Mouse (Mus musculus) myocyte (in vitro differentiated cells): ENCODE measurements around the gene Senp3. TPM values are rescaled to one million over a fixed set of nuclear protein-coding genes. Genes with fewer than 3 reads are reported as not detected.

Experiments used
- H3K27me3 ChIP-seq: one replicate; pipeline ENCODE4 v1.6.1; 2011; ENCODE audit not compliant: control insufficient read depth, insufficient read depth, insufficient read length
- H3K36me3 ChIP-seq: one replicate; pipeline ENCODE4 v1.6.1; 2011; ENCODE audit not compliant: control insufficient read depth, insufficient read depth
- H3K4me2 ChIP-seq: one replicate; pipeline ENCODE4 v1.6.1; 2011; ENCODE audit warnings: low read depth, control low read depth
- H3K4me3 ChIP-seq: one replicate; pipeline ENCODE4 v1.5.1; 2011; ENCODE audit warnings: mild to moderate bottlenecking, control low read depth, moderate library complexity
- H3K79me2 ChIP-seq: one replicate; pipeline ENCODE4 v1.6.1; 2011; ENCODE audit not compliant: control insufficient read depth, insufficient read depth
- H3ac ChIP-seq: one replicate; pipeline ENCODE4 v1.6.1; 2011; ENCODE audit not compliant: control insufficient read depth, insufficient read length
- CEBPB ChIP-seq: IDR thresholded peaks from 2 replicates; pipeline ENCODE4 v1.6.1; 2011; ENCODE audit warnings: mild to moderate bottlenecking, moderate library complexity; ENCODE audit not compliant: poor library complexity, insufficient read depth, severe bottlenecking
- E2F4 ChIP-seq: IDR thresholded peaks from one replicate; pipeline ENCODE4 v1.6.1; 2011; ENCODE audit warnings: mild to moderate bottlenecking, control low read depth, moderate library complexity; ENCODE audit not compliant: insufficient read depth
- MAX ChIP-seq: IDR thresholded peaks from one replicate; pipeline ENCODE4 v1.6.1; 2011; ENCODE audit warnings: low read depth, mild to moderate bottlenecking, control low read depth
- MYOD1 ChIP-seq, 3 experiments: IDR thresholded peaks; one replicate each; pipeline ENCODE4 v1.6.1; 2011; ENCODE audit warnings: control low read depth in 2 of 3, low read depth in 2 of 3, mild to moderate bottlenecking in 2 of 3, moderate library complexity in 1 of 3; ENCODE audit not compliant: insufficient read length in 2 of 3, control insufficient read depth in 1 of 3
- MYOG ChIP-seq, 3 experiments: IDR thresholded peaks; one replicate each; pipeline ENCODE4 v1.6.1; 2011; ENCODE audit warnings: control low read depth in 2 of 3, low read depth in 2 of 3, mild to moderate bottlenecking in 2 of 3; ENCODE audit not compliant: insufficient read length in 2 of 3, control insufficient read depth in 1 of 3, insufficient read depth in 1 of 3
- POLR2A ChIP-seq: IDR thresholded peaks from one replicate; pipeline ENCODE4 v1.6.1; 2011; ENCODE audit warnings: low read depth, mild to moderate bottlenecking, control low read depth, moderate library complexity; ENCODE audit not compliant: insufficient read length
- POLR2AphosphoS2 ChIP-seq: IDR thresholded peaks from one replicate; pipeline ENCODE4 v1.6.1; 2011; ENCODE audit warnings: low read depth, control low read depth; ENCODE audit not compliant: insufficient read length
- REST ChIP-seq: IDR thresholded peaks from one replicate; pipeline ENCODE4 v1.6.1; 2011; ENCODE audit warnings: mild to moderate bottlenecking, control low read depth, moderate library complexity; ENCODE audit not compliant: insufficient read depth, insufficient read length
- SRF ChIP-seq: IDR thresholded peaks from one replicate; pipeline ENCODE4 v1.6.1; 2011; ENCODE audit warnings: low read depth; ENCODE audit not compliant: control insufficient read depth, insufficient read length
- TCF12 ChIP-seq: IDR thresholded peaks from one replicate; pipeline ENCODE4 v1.6.1; 2011; ENCODE audit warnings: mild to moderate bottlenecking, control low read depth; ENCODE audit not compliant: poor library complexity, insufficient read depth, severe bottlenecking
- TCF3 ChIP-seq: IDR thresholded peaks from one replicate; pipeline ENCODE4 v1.6.1; 2011; ENCODE audit warnings: low read depth, control low read depth; ENCODE audit not compliant: insufficient read length
- USF1 ChIP-seq: IDR thresholded peaks from one replicate; pipeline ENCODE4 v1.6.1; 2011; ENCODE audit warnings: low read depth, mild to moderate bottlenecking, control low read depth, moderate library complexity
- polyA plus RNA-seq: library from polyadenylated mRNA; unstranded; fragments of >200 nt; fragmentation: generic; extraction: Trizol; gene quantifications from one replicate; pipeline ENCODE4 v1.2.1, GENCODE M21; 2012; ENCODE audit warnings: missing spikeins

Senp3 gene
- polyA plus RNA-seq, 1 experiment: 70.5 TPM

DNA sequence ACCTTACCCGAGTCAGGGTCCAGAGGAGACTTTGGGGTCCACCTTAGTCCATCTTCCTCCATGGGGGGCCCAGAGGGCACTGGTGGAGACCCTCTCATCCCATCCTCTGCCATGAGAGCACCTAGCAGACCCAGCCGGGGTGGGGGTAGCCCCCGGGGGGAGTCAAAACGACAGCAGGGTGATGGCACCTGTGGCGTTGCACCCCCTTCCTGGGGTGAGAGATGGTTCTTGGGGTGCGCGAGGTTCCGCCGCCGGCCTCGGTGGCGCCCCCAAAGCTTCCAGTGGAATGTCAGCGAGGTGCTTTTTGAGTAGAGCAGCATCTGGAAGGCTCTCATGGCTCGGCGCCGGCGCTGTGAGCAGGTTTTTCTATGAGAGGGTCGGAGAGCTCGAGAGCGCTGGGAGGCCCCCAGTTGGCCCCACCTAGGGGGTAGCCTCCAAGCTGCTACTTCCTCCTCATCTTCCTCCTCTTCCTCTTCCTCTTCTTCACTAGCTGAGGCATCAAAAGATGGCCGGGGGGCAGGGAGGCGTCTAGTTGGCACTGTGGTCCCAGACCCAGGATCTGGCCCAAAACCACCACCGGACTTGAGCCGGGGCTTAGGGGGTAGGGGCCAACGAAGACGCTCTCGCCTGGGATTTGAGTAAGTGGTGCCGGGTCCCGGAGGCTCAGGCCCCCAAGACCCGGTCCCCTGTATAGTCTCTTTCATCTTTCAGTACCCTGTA is 1.6 kb downstream of the Senp3 start:
- H3K27me3 ChIP-seq: no peaks in the 10 kb centered on the region
- H3K4me2 ChIP-seq: peak overlapping the region; percentile 97
- H3K79me2 ChIP-seq: peaks cover 28% of the 10 kb centered on the region
- no peak overlapping the region for H3ac ChIP-seq
- TF ChIP-seq TCF12: no peak
- TF ChIP-seq SRF: no peak
- no peak for TF ChIP-seq E2F4
- no peak for TF ChIP-seq MYOG (IDR thresholded peaks at IDR 0.05; ENCODE audit: control insufficient read depth in 1 of 3, insufficient read depth in 1 of 3, insufficient read length in 2 of 3, low read depth in 2 of 3)
- no peak for TF ChIP-seq REST
- no peak for TF ChIP-seq POLR2AphosphoS2
- TF ChIP-seq CEBPB: no peak
- no peak for TF ChIP-seq POLR2A
- TF ChIP-seq TCF3: no peak
- TF ChIP-seq MAX: no peak
- TF ChIP-seq USF1: no peak
- TF ChIP-seq MYOD1 (IDR thresholded peaks at IDR 0.05; ENCODE audit: control insufficient read depth in 1 of 3, insufficient read length in 2 of 3, low read depth in 2 of 3): no peak
- H3K36me3 ChIP-seq: peaks cover 32% of the 10 kb centered on the region
- peak overlapping the region; percentile 83 for H3K4me3 ChIP-seq

GRCm38 (mm10) chr11:69679144-69679543 is 2.7 kb downstream of the Senp3 start:
- TF ChIP-seq TCF12 (no peak), E2F4 (no peak), MYOD1 (IDR thresholded peaks at IDR 0.05; ENCODE audit: control insufficient read depth in 1 of 3, insufficient read length in 2 of 3, low read depth in 2 of 3) (no peak), USF1 (no peak)
- no peak overlapping the region for H3K4me3 ChIP-seq
- H3K79me2 ChIP-seq: peaks cover 28% of the 10 kb centered on the region
- no peak overlapping the region for H3K4me2 ChIP-seq
- H3K27me3 ChIP-seq: no peaks in the 10 kb centered on the region
- H3K36me3 ChIP-seq: peaks cover 42% of the 10 kb centered on the region
- H3ac ChIP-seq: no peak overlapping the region

DNA sequence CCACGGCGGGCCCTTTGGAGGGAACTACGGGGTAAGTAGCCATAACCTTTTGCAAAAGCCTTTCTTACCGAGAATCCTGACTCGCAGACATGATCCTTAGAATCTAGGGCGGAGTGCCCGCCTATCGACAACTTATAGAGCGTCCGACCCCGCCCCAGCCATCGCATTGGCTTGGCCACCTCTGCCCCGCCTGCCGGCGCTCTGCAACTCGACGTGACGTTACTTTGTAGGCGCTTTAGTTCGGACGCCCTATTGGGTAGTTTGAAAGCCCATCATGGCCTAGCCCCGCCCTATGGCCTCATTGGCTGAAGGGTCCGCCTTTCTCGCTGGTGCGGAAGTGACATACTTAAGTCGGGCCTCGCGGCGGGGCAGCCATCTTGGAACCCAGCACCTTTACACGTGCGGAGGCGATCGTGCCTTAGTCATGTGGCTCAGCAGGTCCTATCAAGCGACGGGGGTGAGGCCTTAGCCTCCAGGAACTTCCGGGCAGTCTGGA is 9.6 kb downstream of the Senp3 start, which contains the start of gene Eif4a1:
Gene Eif4a1, minus strand, starts transcription at position 213 of the 496 bp plus-strand sequence.
- Histone ChIP-seq H3K36me3 (peaks cover 74% of the 10 kb centered on the region), H3K4me2 (peak within 1 kb of the TSS; percentile 100), H3ac (peak within 1 kb of the TSS; percentile 97), H3K79me2 (peaks cover 39% of the 10 kb centered on the region), H3K27me3 (no peaks in the 10 kb centered on the region), H3K4me3 (peak within 1 kb of the TSS; percentile 99)
- no peak for TF ChIP-seq REST
- TF ChIP-seq USF1: peak; percentile 93
- no peak for TF ChIP-seq CEBPB
- TF ChIP-seq E2F4: no peak
- no peak for TF ChIP-seq MYOG (IDR thresholded peaks at IDR 0.05; ENCODE audit: control insufficient read depth in 1 of 3, insufficient read depth in 1 of 3, insufficient read length in 2 of 3, low read depth in 2 of 3)
- no peak for TF ChIP-seq MYOD1 (IDR thresholded peaks at IDR 0.05; ENCODE audit: control insufficient read depth in 1 of 3, insufficient read length in 2 of 3, low read depth in 2 of 3)
- TF ChIP-seq POLR2A: peak; percentile 67
- peak; percentile 84 for TF ChIP-seq MAX
- TF ChIP-seq TCF12: no peak
- TF ChIP-seq TCF3: no peak
- TF ChIP-seq POLR2AphosphoS2: peak; percentile 98
- peak; percentile 65 for TF ChIP-seq SRF

DNA sequence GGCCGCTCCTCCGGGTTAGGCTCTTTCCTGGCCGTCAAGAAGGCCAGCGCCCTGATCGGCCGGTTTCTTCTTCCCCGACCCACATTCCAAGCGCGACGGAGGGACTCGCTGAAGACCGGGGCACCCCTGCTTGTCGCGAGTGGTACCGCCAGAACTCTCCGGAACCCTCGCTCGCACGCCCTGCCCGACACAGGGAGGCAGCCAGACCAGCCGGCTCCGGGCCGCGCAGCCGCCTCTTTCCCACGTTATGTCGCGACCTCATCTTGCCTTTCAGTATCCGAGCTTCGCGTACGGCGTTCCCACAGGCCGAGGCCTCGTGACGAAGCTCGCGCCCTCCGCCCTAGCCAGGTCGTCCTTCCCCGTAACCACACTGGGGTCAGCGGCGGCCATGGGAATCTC is 10.2 kb downstream of the Senp3 start:
- H3ac ChIP-seq: peak overlapping the region; percentile 97

More for the DNA sequence above, 10.2 kb downstream of the Senp3 start:
- H3K4me3 ChIP-seq: peak overlapping the region; percentile 99
- H3K36me3 ChIP-seq: peaks cover 71% of the 10 kb centered on the region
- TF ChIP-seq MAX: no peak
- no peak for TF ChIP-seq TCF12
- TF ChIP-seq POLR2A: no peak
- no peak for TF ChIP-seq POLR2AphosphoS2
- TF ChIP-seq CEBPB: no peak
- TF ChIP-seq SRF: no peak
- no peak for TF ChIP-seq E2F4
- TF ChIP-seq USF1: no peak
- TF ChIP-seq TCF3: no peak
- no peak for TF ChIP-seq MYOD1 (IDR thresholded peaks at IDR 0.05; ENCODE audit: control insufficient read depth in 1 of 3, insufficient read length in 2 of 3, low read depth in 2 of 3)
- TF ChIP-seq REST: no peak
- no peak for TF ChIP-seq MYOG (IDR thresholded peaks at IDR 0.05; ENCODE audit: control insufficient read depth in 1 of 3, insufficient read depth in 1 of 3, insufficient read length in 2 of 3, low read depth in 2 of 3)
- peaks cover 39% of the 10 kb centered on the region for H3K79me2 ChIP-seq
- H3K27me3 ChIP-seq: no peaks in the 10 kb centered on the region
- H3K4me2 ChIP-seq: no peak overlapping the region
